Mouse (Mus musculus): Measurements from ENCODE around the gene Prdm5.

The Prdm5 gene

DNA sequence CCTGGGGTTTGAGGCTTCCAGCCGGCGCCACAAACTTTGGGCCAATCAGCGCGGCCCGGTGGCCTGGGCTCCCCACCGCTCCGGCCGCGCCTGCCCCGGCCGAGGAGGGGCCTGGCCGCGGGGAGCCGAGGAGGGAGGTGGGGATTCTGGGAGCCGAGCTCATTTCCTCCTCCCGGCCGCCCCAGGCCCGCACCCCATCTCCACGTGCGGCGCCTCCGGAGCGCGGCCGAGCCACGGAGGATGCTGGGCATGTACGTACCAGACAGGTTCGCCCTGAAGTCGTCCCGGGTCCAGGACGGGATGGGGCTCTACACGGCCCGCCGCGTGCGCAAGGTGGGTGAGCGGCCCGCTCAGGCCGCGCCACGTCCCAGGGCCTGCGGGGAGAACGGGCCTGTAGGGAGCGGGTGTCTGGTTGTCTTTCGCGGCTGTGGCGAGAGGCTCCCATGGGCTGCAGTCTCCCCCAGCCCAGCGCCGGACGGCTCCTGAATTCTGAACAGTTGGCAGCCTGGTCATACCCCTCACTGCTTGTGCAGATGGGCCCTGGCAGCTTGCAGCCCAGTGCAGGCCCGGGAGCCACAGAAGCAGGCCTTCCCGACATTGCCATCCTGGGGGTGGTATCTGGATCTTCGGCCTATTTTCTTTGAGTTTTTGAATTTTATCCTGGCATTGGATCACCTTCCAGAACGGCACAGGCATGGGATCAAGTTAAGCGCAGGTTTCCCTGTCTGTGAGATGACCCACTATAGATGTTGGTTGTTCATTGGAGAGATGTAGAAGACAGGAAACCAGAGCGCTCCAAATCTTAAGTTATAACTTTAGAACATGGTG lies at the start of gene Prdm5:
Gene Prdm5 (plus strand): TSS at position 128 of the 828 bp plus-strand sequence.
- DNase-seq (ENCODE audit: low read depth): no peak

DNA sequence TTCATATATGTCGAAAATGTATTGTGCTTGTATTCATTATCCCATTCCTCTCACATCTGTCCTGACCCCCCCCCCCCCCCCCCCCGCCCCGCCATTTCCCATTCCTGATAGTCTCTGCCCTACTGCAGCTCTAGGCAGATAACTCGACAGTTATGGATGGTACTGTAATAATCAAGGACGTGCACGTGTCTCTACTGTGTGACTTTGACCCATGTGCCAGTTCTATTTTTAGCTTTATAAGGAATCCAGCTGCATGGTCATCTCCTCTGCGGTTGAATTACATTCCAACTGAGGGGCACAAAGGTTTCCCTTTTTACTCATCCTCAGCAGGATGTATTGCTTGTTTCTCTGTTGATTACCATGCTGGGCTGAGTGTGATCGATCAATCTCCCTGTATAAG lies 39.3 kb upstream of the Prdm5 start:
- DNase-seq (ENCODE audit: low read depth): no peak

DNA sequence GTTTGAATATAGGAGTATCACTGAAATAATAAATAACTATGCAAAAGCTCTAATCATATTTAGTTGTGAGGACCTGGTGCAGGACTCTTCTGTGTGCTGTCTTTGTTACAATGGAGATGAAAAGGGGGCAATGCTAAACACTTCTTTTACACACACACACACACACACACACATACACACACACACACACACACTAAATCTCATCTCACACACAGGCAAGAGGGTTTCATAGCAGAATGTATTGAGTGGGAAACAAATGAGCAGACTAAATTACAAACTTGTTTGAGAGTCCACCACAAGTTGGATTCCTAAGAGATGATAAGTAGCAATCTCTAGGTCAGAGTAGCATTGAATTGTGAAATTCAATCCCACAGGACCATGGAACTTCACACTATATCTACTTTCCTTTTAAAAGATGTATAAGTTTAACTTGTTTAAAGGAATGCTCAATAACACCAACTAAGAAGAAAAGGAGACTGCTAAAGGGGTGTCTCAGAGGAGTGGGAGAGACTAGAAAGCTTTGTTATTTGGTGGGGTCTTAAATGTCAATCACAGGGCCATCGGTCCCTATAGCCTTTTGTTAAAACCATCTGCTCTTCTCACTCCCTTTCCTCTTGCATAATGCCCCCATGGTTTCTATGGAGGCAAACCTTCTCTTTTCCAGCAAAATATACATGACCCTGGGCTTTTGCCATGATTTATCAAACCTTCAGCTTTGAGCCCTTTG lies 35.5 kb upstream of the Prdm5 start:
- no peak for DNase-seq (ENCODE audit: low read depth)

DNA sequence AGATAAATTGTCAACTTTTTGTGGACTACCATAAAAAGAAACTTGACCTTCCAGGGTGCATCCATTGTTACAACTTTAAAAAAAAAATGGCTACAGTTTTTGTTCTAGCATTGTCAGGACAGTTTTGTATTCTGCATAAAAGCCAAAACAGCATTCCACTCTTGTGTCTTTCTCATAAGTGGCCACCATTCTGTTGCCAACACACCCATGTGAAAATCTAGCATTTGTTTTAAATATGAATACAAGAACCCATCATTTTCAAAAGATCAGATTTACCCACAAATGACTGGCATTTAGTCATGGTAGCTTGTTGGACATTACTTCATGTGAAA lies 35.0 kb upstream of the Prdm5 start:
- DNase-seq (ENCODE audit: low read depth): no peak

DNA sequence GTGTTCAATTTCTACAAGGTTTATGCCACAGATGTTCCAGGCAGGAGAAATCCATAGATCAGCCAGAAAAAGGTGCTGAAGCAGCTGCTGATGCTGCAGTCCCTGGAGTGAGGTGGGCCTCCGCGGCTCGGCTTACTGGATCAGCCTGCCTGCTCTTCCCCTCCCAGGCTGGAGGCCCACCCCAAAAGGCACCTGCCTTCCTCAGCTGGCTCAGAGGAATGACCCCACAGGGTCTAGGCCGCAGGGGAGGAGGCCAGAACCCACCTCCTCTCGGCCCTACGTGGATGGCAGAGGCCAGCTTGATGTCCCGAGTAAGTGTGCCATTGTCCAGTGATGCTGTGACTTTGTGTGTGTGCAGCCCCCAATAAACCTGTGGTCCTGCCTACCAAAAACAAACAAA lies 20.6 kb upstream of the Prdm5 start:
- DNase-seq (ENCODE audit: low read depth): no peak

DNA sequence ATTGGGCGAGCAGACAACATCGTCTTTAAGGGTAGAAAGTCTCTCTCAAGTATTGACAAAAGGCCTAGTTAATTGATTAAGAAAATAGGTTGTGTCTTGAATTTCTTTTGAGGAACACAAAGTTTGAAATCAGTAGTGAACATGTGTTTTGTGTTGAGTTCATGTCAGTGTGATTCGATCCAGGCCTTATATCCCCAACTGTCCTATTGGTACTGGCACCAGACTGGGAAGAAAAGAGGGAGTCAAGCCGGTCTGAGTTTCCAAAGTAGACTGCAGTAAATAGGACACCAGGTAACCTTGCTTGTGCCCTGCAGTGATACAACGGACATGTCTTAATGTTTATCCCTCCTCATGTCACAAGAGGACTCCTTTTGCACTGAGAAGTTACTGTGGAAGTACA lies 19.6 kb upstream of the Prdm5 start:
- DNase-seq (ENCODE audit: low read depth): no peak

DNA sequence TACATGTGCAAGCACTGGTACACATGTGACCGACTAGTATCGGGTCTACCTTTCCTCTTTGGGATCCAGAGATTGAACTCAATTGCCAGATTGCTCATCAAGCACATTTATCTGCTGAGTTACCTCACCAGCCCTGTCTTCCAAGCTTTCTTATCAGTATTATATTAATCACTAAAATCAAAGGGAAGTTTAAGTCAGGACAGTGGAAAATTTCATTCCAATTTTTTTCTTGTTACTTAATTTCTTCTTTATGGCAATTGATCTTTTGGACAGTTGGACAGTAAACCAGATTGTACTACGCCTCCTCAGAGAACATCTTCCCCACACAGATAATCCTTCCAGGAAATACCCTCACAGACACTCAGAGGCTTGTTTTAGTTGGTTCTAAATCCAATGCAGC lies 18.7 kb upstream of the Prdm5 start:
- DNase-seq (ENCODE audit: low read depth): no peak

DNA sequence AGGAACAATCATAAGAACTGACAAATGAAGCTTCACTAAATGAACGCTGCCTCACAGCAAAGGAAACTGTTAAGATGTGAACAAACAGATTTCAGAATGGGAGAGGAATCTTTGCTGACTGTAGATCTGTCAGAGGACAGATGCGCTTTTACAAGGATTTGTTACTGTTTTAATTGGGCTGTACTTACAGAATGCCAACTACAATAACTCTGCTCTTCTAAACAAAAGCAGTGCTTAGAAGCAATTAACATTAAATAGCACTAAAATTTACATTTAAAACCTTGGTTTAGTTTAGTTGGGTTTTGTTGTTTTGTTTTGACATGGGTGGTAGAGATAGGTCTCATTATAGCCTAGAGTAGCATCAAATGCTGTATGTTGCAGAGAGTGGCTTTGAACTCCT lies 14.3 kb upstream of the Prdm5 start:
- DNase-seq (ENCODE audit: low read depth): no peak

DNA sequence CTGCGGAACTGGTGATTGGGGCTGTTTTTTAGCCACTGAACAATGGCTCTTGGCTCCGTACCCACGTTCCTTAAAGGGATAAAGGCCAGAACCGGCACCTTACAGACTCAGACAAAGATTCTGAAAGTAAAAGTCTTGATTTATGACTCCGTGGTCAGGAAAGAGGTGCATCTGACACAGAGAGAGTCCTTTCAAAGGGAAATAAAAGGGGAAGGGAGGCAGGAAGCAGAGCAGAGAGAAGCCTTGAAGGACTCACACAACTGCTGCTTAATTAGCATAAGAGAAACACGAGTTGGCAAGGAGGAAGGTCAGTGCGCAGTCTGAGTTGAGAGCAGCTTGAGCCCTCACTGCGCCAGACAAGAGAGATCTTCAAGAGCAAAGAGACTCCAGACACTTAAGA lies 13.7 kb upstream of the Prdm5 start:
- no peak for DNase-seq (ENCODE audit: low read depth)

DNA sequence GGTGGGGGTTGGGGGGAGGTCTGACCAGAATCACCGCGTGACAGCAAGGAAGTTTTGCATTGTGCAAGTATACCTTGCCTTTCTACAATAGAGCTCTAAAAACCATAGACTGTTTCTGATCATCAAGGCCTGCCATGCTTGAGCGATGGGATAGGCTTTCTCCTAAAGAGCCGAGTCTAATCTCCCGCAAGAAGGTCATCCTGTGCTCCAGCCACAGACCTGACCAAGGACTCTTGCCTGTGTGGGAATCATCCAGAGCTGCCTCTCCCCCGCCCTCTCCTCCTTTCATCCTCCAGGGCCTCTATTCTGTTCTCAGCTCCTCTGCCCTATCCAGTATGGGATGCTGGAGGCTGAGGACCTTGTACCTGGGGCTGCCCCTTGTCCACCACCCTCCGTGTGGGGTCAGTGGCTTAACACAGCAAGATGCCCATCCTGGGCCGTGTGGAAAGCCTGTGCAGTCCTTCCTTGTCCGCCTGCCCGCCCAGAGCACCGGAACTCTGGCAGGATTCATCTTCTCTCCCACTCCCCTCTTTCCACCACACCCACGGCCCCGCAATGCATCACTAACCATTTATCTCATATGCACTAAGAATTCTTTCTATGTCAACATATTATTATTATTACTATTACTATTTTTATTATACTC lies 12.9 kb upstream of the Prdm5 start:
- DNase-seq (ENCODE audit: low read depth): no peak

DNA sequence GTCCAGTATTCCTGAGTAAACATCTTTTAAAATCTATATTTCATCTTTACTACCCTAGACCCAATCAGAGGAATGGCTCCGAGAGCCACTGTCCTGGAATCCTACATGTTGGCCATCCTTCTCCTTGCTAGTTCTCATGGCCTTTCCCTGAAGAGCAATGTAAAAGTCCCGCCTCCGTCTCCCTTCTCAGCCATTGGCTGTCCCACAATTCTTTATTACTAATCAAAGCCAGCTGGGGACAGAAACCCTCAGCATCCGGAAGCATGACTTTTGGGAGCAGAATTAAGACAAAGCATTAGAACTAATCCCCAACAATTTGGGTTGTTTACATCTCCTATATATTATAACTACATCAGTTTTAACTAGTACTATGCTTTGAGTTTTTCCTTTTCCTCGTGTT lies 10.9 kb upstream of the Prdm5 start:
- DNase-seq (ENCODE audit: low read depth): no peak

DNA sequence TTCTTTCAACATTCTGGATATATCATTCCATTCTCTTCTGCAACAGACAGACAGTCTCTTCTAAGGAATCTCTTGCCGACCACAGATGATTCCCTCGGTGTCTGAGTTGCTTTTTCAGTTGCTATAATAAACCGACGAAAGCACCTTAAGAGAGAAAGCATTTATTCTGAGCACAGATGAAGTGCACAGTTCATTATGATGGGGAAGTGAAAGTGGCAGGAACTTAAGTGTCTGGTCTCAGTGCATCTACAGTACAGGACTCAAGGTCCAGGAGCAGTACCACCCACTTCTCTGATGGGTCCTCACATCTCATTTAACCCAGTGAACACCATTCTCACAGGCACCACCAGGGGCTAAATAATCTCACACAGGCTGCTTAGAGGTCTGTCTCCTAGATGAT lies 5.2 kb upstream of the Prdm5 start:
- no peak for DNase-seq (ENCODE audit: low read depth)

DNA sequence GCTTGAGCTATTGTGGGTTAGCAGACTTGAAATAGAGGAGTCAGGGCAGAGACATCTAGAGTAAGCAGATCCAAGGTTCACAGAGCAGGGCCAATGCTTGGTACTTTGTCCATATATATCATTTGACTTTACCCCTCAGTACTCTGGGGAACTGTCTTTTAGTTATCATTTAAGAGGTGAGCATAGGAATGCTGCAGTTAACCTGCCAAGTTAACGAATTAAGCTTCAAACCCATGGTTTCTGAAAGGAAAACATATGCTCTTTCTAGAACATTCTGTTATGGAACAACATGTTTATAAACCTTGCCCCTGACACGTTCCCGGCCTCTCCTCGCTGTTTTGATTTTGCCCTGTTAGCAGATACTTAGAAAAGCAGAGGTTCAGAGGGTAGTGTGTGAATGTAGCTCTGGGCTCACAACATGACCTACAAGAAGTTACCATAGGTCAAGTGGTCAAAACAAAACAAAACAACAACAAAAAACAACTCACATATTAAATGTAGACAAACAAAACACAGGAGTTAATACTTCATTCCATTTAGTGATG lies 973 bp downstream of the Prdm5 start:
- no peak for DNase-seq (ENCODE audit: low read depth)

DNA sequence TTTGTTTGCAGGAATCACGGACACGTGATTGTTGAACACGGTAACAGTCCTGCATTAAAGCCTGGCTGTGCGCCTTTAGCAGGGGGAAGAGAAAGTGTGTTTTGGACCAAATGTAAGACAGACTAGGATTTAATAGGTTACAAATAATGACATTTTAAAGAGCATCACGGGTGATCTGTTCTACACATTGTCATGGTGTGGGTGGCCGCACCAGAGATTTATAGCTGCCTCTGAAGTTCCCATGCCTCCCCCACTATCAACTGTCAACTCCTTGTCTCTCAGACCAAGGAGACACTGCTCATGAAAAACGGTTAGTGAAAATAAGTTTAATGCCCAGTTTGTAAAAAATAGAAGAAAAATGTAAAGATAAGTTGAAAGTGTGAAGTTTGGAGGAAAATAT lies 2.7 kb downstream of the Prdm5 start:
- DNase-seq (ENCODE audit: low read depth): no peak

DNA sequence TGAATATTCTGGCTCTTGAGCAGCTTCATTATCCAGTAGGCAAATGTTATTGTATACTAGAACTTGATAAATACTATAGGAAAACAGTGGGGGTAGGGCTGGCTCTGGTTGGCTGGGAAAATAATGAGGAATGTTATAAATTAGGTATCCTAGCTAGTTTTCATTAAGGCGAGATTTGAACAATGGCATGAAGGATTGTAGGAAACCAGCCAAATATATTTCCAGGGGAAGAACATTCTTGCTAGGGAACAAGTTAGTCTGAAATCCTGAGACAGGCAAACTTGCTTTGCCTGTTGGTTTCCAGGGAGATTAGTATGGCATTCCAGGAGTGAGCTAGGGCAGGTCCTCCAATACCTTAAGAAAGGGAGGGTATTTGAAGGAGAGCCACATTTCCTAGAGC lies 4.9 kb downstream of the Prdm5 start:
- no peak for DNase-seq (ENCODE audit: low read depth)

DNA sequence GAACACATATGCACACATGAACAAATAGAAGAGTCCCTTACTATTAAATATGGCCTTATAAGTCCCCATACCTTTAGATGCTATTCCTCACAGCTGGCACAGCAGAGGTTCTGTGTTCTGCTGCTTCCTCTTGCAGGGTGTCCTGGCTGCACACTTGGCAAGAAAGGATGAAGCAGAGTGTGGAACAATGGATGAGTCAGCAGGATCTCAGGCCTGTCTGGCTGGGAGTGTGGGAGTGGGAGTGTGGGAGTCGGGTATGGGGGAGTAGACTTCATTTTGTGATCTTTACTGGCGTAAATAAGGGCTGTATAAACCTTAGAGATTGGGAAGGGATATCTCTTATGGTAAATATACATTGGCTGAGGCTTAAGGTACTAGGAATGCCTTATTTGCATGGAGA lies 14.1 kb downstream of the Prdm5 start:
- DNase-seq (ENCODE audit: low read depth): no peak

DNA sequence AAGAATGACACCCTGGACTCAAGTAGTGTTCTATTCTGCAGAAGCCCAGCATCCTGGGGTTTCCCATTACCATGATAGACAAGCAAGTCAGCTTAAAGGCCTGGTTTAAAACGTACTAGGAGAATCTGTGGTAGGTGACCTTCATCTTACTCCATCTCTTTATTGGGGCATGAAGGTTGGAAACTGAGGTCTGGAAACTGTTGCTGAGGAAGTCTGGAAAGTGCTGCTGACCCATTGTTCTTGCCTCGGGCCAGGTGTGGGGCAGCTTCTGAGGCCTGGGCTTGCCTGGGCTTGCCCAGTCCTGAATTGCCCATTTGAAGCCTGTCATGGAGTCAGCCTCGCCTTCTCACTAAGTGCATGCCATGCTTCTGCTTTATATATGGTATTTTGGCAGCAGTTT lies 17.8 kb downstream of the Prdm5 start:
- no peak for DNase-seq (ENCODE audit: low read depth)

DNA sequence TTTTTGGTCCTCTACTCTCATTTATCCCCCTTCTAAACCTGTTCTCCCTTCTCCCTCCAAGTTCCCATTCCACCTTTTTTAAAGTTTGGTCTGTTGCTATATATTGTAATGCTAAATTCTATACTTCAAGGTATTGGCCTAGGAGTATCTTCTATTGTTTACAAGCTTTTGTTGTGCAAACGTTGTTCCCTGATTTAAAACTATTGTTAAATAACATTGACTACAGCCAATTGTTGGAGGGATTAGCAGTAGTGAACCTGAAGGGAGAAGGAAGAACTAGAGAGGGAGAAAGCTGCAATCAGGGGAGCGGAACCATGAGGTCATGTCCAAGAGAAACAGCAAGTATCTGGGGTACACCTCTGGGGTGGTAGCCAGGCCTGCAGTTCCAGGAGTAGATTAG lies 18.5 kb downstream of the Prdm5 start:
- no peak for DNase-seq (ENCODE audit: low read depth)

DNA sequence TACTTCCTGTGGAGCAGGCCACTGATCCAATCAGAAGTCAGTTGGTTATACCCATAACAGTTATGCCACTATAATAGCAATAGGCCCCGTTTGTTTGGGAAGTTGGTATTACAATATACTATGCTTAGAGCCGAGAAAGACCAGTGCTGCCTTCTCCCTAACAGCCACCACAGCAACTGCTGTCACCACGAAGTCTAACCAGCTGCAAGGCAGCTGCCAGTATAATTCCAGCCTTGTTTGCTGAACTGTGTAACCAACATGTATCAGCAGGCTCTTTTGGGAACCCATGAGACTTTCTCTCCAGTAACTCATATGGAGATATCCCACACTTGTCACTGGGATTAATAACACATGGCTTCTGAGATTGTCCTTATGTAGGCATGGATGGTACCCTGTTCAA lies 19.6 kb downstream of the Prdm5 start:
- no peak for DNase-seq (ENCODE audit: low read depth)

DNA sequence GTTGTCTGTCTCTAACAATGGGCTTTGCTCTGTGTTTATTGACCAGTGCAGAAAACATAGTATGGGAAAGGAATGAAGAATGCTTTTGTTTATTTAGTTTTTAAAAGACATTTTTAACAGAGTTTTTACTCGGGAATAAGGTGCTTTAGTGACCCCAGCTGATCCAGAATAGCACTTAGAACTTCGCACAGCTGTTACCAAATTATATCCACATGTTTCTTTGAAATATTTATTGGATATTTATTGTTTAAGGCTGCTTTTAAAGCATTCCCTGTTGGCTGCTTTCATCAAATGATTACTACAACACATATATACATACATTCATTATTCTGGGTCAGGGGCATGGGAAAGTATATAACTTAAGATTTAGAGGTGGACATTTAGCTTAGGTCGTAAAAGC lies 32.9 kb downstream of the Prdm5 start:
- no peak for DNase-seq (ENCODE audit: low read depth)

DNA sequence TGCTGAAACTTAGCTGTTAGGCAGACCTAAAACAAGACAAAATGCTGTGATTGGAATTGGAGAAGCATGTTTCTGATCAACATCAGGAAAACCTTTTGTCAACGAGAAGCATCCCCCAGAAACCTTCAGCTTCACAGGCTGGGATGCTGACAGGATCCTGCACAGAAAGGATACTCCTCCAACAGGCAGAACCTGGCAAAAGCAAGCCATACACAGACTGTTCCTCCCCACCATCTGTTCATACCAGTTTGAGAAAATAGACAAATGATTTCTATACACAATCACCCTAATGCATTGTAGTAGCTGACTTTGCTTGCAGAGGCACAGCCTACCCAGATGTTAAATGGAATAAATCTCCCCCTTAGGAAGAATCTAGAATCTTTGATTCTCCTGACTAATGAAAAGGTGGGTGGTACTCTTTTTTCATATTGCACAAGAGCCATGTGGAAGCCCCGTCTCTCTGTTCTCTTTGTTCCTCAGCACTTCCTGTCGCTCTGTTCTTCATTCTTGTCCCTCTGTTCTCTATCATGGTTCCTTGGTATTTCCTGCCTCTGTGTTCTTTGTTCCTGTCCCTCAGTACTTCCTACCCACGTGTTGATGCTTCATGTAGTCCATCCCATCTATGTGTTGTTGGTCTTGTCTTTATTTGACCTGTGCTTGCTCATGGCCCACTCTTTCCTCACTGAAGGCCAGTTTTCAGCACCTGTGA lies 39.4 kb downstream of the Prdm5 start:
- DNase-seq (ENCODE audit: low read depth): no peak

DNA sequence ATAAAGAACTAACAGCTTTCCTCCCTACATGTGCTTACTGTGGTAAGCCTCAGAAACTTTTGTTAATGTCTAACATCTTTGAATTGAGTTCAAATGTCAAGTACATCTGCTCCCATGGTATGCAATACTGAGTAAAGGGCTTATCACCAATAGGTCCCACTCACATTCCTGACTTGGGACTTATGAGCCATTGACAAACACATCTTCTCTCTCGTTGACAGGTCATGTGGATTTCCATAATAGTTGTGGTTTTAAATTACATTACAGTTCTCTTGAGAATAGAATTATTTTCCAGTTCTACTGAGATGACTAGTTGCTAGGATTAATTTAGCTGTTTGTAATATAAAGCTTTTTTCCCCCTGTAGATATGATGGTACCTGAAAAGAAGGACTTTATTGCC lies 49.9 kb downstream of the Prdm5 start:
- no peak for DNase-seq (ENCODE audit: low read depth)

DNA sequence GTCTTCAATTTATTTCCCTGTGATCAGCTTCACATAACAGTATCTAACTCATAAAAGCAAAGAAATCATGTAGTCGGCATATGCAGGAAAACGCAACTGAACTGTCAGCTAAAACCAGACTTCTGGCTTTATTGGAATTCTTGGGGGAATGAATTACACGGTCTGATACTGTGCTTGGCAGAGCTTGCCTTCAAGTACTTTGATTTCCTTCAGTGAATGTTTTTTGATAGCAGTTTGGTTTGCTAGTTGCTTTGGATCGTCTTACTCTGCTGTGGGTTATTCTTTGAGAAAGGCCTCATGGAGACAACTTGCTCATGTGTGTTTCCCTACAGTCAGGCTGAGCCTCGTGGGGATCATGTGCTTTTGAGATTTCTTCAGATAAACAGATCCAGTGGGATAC lies 52.7 kb downstream of the Prdm5 start:
- no peak for DNase-seq (ENCODE audit: low read depth)

Measured in 416B (cell line).